Mouse (Mus musculus): ENCODE data around the gene Pdia5. TPM values are rescaled to one million over a fixed set of nuclear protein-coding genes. Genes with fewer than 3 reads are reported as not detected.

The Pdia5 gene
- polyA plus RNA-seq, 1 experiment from 2014 or later, result 24.4 TPM

DNA sequence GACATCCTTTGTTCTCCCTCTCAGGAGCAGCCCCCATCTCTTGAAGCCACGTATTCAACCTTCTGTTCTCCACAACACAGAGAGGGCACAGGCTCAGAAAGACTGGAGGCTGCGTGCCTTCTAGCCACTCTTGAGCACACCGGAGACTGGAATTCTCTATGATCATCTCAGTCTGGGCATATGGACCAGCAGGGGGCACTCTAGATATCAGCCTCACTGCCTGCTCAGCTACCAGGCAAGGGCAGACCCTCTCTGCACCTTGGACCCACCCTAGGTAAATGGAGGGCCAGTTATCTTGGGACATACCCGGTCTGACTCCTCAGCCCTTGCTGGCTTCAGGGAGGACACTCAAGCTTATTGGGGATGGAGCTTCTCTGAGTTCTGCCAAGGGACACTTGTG lies 68.5 kb downstream of the Pdia5 start:
- H3K9me3 ChIP-seq (ENCODE audit: control insufficient read depth), result no peaks in the 10 kb centered on the region

DNA sequence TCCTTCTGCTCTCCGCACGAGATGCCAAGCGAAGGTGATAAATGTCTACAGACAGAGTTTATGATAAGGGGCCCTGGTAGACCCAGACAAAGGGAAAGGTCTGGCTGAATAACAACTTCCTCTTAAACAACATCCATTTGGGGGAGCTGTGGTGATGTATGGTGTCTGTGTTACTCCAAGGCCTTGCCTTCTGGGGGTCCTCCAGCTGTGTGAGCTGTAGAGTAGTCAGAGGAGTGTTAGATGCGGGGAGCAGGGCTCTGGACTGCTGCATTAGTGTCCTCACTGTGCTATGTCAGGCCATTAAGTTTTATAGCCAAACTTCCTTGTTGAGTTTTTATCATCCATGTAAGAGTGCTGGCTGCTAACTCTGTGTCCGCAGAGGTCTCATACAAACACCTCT lies 76.1 kb downstream of the Pdia5 start:
- no peak for TF ChIP-seq CTCF (IDR thresholded peaks at IDR 0.05; ENCODE audit: low read depth)
- Histone ChIP-seq H3K27me3 (replicated peaks; ENCODE audit: control insufficient read depth, insufficient read depth, low read length) (no peaks in the 10 kb centered on the region), H3K4me2 (replicated peaks; ENCODE audit: low read depth) (no peak overlapping the region), H3K36me3 (ENCODE audit: control insufficient read depth, insufficient read depth) (no peaks in the 10 kb centered on the region), H3K9me3 (ENCODE audit: control insufficient read depth) (no peaks in the 10 kb centered on the region), H3K4me3 (ENCODE audit: low read depth, low read length) (no peak overlapping the region), H3K9ac (ENCODE audit: low read depth, low read length) (no peak overlapping the region), H3K27ac (ENCODE audit: low read depth, low read length) (no peak overlapping the region), H3K4me1 (replicated peaks; ENCODE audit: control insufficient read depth, insufficient read depth, low read length) (no peaks in the 10 kb centered on the region)
- WGBS, result 59% methylated on average over 5 of the region's 5 CpGs
- no peak for ATAC-seq

More for the DNA sequence above, 68.5 kb downstream of the Pdia5 start:
- 57% methylated on average over 4 of the region's 4 CpGs for WGBS
- Histone ChIP-seq H3K9ac (ENCODE audit: low read depth, low read length) (no peak overlapping the region), H3K36me3 (ENCODE audit: control insufficient read depth, insufficient read depth) (no peaks in the 10 kb centered on the region), H3K27ac (ENCODE audit: low read depth, low read length) (no peak overlapping the region), H3K4me1 (replicated peaks; ENCODE audit: control insufficient read depth, insufficient read depth, low read length) (no peaks in the 10 kb centered on the region), H3K4me2 (replicated peaks; ENCODE audit: low read depth) (no peak overlapping the region), H3K27me3 (replicated peaks; ENCODE audit: control insufficient read depth, insufficient read depth, low read length) (no peaks in the 10 kb centered on the region), H3K4me3 (ENCODE audit: low read depth, low read length) (no peak overlapping the region)
- TF ChIP-seq CTCF (IDR thresholded peaks at IDR 0.05; ENCODE audit: low read depth), result peak; percentile 69
- ATAC-seq, result no peak

DNA sequence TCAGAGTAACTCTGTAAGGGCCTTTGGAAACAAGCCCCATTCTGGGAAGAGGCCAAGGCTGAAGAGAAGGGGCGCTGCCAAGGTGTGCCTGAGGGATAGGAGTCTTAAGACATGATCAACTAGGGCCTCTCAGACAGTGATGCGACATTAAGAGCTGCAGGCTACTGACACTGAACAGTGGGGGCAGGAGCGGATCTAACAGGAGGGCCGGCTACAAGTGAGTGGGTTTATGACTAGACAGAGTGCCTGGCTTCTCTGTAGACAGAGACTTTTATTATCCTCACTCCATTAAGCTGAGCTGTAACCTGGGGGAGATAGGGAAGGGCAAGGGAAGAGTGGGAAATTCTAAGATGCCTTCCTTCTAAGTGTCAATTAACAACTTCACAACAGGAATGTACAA lies 84.0 kb downstream of the Pdia5 start:
- Histone ChIP-seq H3K36me3 (ENCODE audit: control insufficient read depth, insufficient read depth) (0 out of 2 replicates have a peak, but pooled peaks cover 8% of the 10 kb centered on the region), H3K9ac (ENCODE audit: low read depth, low read length) (no peak overlapping the region), H3K4me2 (replicated peaks; ENCODE audit: low read depth) (no peak overlapping the region), H3K27me3 (replicated peaks; ENCODE audit: control insufficient read depth, insufficient read depth, low read length) (no peaks in the 10 kb centered on the region), H3K27ac (ENCODE audit: low read depth, low read length) (no peak overlapping the region), H3K4me1 (replicated peaks; ENCODE audit: control insufficient read depth, insufficient read depth, low read length) (no peaks in the 10 kb centered on the region), H3K4me3 (ENCODE audit: low read depth, low read length) (no peak overlapping the region), H3K9me3 (ENCODE audit: control insufficient read depth) (no peaks in the 10 kb centered on the region)
- WGBS, result 60% methylated on average over 4 of the region's 4 CpGs
- no peak for ATAC-seq
- no peak for TF ChIP-seq CTCF (IDR thresholded peaks at IDR 0.05; ENCODE audit: low read depth)

DNA sequence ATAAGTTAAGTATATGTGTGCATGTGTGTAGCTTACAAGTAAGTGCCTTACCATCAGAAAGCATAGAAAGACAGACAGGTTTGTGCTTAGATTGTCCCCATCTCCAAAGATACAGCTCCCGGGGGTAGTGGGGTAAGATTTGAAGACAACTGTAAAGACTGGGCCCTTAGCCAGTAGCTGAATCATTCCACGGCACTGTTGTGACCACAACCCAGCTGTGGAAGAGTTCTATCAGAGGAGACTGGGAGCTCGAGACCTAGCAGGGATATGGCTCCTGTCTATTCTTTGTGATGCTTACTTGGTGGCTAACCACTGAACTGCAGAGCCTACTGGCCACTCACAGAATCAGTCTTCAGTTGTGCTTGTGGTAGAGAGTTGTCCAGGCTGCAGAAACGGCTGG lies 84.5 kb downstream of the Pdia5 start:
- Histone ChIP-seq H3K36me3 (ENCODE audit: control insufficient read depth, insufficient read depth) (0 out of 2 replicates have a peak, but pooled peaks cover 8% of the 10 kb centered on the region), H3K4me2 (replicated peaks; ENCODE audit: low read depth) (no peak overlapping the region), H3K27me3 (replicated peaks; ENCODE audit: control insufficient read depth, insufficient read depth, low read length) (no peaks in the 10 kb centered on the region), H3K9me3 (ENCODE audit: control insufficient read depth) (no peaks in the 10 kb centered on the region), H3K4me3 (ENCODE audit: low read depth, low read length) (no peak overlapping the region), H3K27ac (ENCODE audit: low read depth, low read length) (no peak overlapping the region), H3K4me1 (replicated peaks; ENCODE audit: control insufficient read depth, insufficient read depth, low read length) (no peaks in the 10 kb centered on the region), H3K9ac (ENCODE audit: low read depth, low read length) (no peak overlapping the region)
- 83% methylated on average over 4 of the region's 4 CpGs for WGBS
- no peak for ATAC-seq
- TF ChIP-seq CTCF (IDR thresholded peaks at IDR 0.05; ENCODE audit: low read depth), result no peak

DNA sequence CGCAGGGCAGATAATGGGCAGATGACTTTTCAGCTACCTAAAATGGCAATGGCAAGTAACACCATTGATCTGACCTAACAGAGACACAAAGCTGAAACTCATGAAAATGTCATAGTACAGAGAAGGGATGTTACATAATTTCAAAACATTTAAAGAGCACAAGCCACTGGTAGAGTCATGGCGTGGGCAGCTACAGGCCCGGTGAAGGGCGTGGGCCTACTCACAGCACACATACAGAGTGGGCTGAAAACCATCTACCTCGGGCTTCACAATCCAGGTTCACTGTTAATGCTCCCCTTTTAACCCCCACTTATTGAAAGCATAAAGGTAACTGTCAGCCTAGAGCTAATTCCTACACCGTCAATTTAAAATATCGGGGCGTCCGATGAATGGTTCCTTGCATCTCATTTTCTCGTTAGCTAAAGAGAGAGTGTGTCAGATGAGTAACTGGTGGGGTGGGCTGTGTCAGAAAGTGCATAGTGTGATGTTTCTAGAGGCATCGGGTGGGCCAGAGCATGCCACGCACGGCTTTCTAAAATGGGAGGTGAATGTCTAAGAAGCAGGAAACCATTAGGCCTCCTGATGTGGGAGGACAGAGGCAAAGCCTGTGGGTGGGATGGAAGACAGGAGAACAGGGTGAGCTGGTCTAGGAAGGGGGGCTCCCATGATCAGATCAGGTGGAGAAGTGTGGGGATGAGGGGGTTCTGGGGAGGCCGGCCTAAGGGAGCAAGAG lies 85.2 kb downstream of the Pdia5 start:
- no peak for TF ChIP-seq CTCF (IDR thresholded peaks at IDR 0.05; ENCODE audit: low read depth)
- Histone ChIP-seq H3K4me3 (ENCODE audit: low read depth, low read length) (no peak overlapping the region), H3K4me2 (replicated peaks; ENCODE audit: low read depth) (no peak overlapping the region), H3K27ac (ENCODE audit: low read depth, low read length) (no peak overlapping the region), H3K9me3 (ENCODE audit: control insufficient read depth) (no peaks in the 10 kb centered on the region), H3K4me1 (replicated peaks; ENCODE audit: control insufficient read depth, insufficient read depth, low read length) (no peaks in the 10 kb centered on the region), H3K9ac (ENCODE audit: low read depth, low read length) (no peak overlapping the region), H3K36me3 (ENCODE audit: control insufficient read depth, insufficient read depth) (0 out of 2 replicates have a peak, but pooled peaks cover 8% of the 10 kb centered on the region), H3K27me3 (replicated peaks; ENCODE audit: control insufficient read depth, insufficient read depth, low read length) (no peaks in the 10 kb centered on the region)
- 93% methylated on average over 14 of the region's 14 CpGs for WGBS
- no peak for ATAC-seq

DNA sequence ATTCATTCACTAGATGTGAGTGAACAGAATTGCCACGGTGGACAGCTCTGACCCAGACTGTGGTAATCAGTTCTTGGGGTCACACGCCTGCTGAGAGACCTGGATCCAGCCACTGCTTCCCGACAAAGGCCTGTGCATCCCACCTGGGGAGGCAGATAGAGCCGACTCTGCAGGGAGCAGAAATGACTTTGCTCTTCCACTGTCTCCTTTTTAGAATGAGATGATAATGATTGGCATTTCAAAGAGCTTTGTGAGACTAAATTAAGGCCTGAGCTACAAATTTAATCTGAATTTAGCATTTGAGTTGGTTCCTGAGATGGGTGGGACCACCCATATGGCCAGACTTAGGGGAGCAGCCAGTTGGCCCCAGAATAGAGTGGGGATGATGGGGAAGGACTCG lies 85.8 kb downstream of the Pdia5 start:
- no peak overlapping the region for H3K9ac ChIP-seq (ENCODE audit: low read depth, low read length)
- no peak overlapping the region for H3K4me3 ChIP-seq (ENCODE audit: low read depth, low read length)
- TF ChIP-seq CTCF (IDR thresholded peaks at IDR 0.05; ENCODE audit: low read depth), result no peak
- no peaks in the 10 kb centered on the region for H3K9me3 ChIP-seq (ENCODE audit: control insufficient read depth)
- WGBS, result 86% methylated on average over 5 of the region's 5 CpGs
- no peaks in the 10 kb centered on the region for H3K27me3 ChIP-seq (replicated peaks; ENCODE audit: control insufficient read depth, insufficient read depth, low read length)
- no peak overlapping the region for H3K4me2 ChIP-seq (replicated peaks; ENCODE audit: low read depth)
- H3K36me3 ChIP-seq (ENCODE audit: control insufficient read depth, insufficient read depth), result 0 out of 2 replicates have a peak, but pooled peaks cover 8% of the 10 kb centered on the region
- no peak overlapping the region for H3K27ac ChIP-seq (ENCODE audit: low read depth, low read length)
- no peak for ATAC-seq
- H3K4me1 ChIP-seq (replicated peaks; ENCODE audit: control insufficient read depth, insufficient read depth, low read length), result no peaks in the 10 kb centered on the region

All from intestine, postnatal 0 days (tissue).